Mouse (Mus musculus) kidney, adult 2 months (tissue): ENCODE data around the gene Lsm14b.

Experiments used
- CTCF ChIP-seq: fragments of 200-500 bp; conservative IDR thresholded peaks from 2 replicates; pipeline ENCODE4 v1.5.1; 2011; ENCODE audit warnings: low read depth, mild to moderate bottlenecking, control low read depth, low read length, moderate library complexity, mixed read lengths; ENCODE audit not compliant: insufficient read depth, insufficient read length
- POLR2A ChIP-seq: fragments of 200-500 bp; IDR thresholded peaks from one replicate; pipeline ENCODE4 v1.6.1; 2011; ENCODE audit warnings: low read depth, low read length, control low read depth

- TF ChIP-seq CTCF (no peak), POLR2A (no peak)
Observed at GRCm38 (mm10) chr2:180083063-180083462, 58.3 kb downstream of the Lsm14b start.
